Mouse (Mus musculus) ovary, postnatal 14 days (tissue): ENCODE measurements around the gene Tnni1.

Experiments
- DNase-seq: peaks from one replicate; pipeline ENCODE4 v3.0.0; 2022; ENCODE audit warnings: low spot score

Gene Tnni1

GRCm38 (mm10) chr1:135767324-135767890 lies 11.8 kb upstream of the Tnni1 start:
- DNase-seq, result no peak

GRCm38 (mm10) chr1:135768400-135768799 lies 10.8 kb upstream of the Tnni1 start:
- no peak for DNase-seq

DNA sequence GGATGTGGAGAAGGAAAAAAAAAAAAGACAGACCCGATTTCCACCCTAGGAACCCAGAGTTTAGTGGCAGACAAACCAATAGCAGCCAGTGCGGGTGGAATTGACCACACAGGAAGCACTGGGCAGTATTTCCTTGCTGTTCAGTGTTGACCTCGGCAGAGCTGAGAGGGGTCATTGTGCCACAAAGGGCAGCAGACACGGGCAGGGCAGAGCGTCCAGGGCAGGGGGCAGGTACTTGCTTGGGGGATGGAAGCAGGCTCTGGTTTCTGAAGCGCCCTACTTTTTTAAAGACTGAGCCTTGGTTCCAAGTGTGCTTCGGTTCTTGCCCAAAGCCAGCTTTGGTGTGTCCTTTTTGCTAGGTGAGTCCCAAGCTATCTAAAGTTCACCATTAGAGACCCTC lies 9.0 kb upstream of the Tnni1 start:
- DNase-seq, result no peak

DNA sequence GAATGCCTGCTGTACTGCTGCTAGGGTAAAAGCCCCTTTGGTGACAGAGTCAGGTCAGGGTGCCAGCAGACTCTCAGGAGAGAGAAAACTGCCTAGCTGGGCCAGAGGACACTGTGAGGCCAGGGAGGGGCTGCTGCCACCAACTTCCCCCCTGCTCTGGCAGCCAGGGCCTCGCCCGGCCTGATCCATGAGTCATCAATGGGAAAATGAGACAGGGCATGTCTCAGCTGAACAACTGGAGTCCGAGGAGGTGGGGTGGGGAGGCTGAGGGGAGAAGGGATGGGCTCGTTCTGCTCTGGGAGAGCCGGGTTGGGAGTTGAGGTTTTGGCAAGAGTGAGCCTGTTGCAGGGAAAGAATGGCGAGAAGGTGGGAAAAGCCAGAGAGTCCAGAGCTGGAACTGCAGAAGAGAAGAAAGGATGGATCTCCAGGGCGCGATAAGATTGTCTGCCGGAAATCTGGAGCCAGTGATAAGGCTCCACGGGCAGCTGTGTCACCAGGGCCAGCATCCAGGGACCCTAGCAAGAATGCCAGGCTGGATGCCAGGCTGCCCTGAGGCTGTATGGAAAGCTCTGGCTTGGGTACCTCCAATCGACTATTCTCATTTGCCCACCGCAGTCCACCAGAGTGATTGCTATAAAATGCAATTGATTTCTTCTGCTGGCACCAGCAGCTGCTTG lies 8.2 kb upstream of the Tnni1 start:
- DNase-seq, result no peak

DNA sequence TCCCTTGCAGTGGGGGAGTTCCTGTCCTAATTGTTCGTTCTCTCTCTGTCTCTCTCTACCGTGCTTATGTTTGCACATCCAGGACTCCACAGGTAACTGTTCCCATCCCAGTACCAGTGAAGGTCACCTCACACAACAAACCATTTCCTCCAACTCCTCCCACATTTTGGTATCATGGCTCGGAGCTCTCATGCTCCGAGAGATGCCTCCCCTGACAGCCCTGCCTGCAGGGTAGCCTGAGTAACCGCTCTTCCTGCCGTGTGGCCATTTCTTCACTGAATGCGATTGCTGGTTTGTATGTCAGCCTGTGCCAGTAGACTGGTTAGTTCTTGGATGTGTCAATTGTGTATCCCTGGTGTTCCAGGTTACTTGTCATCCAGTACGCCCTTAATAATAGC lies 7.7 kb upstream of the Tnni1 start:
- DNase-seq, result no peak

GRCm38 (mm10) chr1:135776596-135776995 lies 2.6 kb upstream of the Tnni1 start:
- no peak for DNase-seq

DNA sequence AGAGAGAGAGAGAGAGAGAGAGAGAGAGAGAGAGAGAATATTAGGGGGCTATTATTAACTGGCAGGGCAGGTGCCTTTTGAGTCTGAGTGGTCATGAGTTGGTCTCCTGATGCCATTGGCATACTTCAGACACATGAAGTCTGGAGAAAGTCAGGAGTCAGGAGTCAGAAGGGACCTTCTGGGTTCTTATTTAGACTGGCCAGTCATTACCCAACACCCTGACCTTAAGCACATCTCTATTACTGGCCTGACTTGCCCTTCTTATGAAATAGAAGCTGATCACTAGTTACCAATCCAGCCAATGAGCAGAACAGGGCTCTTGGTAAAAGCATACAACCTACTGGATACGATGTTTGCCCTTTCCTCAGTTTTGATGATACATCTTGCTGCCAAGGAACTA lies 2.2 kb upstream of the Tnni1 start:
- no peak for DNase-seq

- DNase-seq, result no peak
Measured at GRCm38 (mm10) chr1:135780649-135781048, 1.4 kb downstream of the Tnni1 start.

- peak; percentile 81 for DNase-seq
Measured at GRCm38 (mm10) chr1:135781220-135781619, 2.0 kb downstream of the Tnni1 start.

DNA sequence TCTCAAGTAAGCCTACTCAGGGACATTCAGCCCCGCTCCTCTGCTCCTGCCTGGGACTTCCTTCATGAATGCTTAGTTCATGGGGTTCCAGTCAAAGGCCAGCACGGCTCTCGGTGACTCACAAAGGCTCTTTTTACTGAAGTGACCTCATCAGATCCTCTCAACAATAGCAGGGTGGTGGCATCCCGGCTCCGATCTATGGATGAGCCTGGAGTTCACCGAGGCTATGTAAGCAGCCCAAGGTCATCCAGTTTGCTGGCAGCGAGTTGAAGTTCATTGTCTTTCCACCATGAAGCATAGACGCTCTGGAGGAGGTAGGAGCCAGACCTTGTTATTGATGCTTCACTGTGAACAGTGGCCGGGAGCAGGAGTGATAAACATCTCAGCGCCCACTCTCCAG lies 3.6 kb downstream of the Tnni1 start:
- no peak for DNase-seq

DNA sequence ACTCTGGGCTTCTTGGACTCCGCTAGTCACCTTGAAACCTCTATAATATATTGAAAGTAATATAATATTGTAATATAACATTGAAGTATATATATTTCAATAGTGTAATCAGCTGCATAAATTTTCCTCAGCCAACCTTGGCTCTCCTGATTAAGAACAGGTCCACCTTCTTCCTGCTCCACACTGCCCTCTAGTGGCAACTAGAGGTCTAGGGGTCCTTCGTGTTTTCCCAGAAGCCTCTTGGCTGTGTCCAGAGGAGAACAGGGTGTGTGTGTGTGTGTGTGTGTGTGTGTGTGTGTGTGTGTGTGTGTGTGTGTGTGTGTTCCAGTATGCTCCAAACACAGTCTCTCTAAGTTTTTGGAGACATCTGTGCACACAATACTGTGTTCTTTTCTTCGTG lies 8.6 kb downstream of the Tnni1 start:
- DNase-seq, result peak; percentile 86

- no peak for DNase-seq
Measured at GRCm38 (mm10) chr1:135788708-135789107, 9.5 kb downstream of the Tnni1 start.

DNA sequence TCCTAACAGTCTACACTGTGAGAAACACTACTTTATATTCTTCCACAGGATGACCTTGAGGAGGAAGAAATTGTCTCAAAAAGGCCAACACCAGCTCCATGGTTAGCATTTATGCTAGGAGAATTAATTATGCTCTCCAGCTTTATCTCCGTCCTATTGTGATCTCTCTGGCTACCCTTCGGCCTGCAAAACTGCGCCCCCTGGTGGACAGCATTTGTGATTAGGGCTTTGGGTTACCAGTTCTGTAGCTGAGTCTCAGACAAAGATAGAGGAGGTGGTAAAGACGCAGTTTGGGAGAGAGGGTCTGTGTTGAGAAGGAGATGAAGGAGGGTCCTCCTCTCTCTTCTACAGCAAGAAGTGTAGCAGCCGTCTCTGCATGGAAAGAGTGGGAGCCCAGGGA lies 10.6 kb downstream of the Tnni1 start:
- DNase-seq, result peak; percentile 57

DNA sequence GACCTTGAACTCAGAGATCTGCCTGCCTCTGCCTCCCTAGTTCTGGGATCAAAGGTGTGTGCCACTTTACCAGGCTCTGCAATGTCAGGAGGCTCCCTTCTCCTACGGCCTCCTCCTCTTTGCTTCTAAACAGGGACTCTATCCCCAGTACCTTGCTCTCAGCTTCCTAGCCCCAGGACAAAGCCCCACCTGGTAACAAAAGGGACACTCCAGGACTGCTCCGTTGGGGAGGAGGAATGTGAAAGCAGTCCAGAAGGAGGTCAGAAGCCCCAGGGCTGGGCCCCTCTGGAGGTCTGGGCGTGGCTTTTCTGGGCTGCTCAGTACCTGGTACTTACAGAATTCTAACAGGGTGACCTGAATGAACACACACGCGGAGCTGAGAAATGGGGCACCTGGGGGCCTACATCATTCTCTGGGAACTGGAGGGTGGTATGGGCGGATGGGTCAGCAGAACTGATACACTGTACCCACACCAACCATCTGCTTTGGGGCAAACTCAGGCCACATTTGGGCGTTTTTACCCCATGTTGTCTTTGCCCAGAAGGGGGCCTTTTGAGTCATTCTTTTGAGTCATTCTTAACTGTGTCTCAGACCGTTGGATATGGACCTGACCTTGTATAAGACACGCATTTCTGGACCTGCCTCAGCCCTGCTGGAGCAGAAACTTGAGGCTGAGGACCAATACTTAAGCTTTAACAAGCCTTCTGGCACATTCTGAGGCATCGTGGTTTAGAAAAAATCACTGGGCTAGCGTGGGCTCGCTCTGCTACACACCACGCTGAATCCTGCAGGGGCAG lies 13.1 kb downstream of the Tnni1 start:
- DNase-seq, result no peak

DNA sequence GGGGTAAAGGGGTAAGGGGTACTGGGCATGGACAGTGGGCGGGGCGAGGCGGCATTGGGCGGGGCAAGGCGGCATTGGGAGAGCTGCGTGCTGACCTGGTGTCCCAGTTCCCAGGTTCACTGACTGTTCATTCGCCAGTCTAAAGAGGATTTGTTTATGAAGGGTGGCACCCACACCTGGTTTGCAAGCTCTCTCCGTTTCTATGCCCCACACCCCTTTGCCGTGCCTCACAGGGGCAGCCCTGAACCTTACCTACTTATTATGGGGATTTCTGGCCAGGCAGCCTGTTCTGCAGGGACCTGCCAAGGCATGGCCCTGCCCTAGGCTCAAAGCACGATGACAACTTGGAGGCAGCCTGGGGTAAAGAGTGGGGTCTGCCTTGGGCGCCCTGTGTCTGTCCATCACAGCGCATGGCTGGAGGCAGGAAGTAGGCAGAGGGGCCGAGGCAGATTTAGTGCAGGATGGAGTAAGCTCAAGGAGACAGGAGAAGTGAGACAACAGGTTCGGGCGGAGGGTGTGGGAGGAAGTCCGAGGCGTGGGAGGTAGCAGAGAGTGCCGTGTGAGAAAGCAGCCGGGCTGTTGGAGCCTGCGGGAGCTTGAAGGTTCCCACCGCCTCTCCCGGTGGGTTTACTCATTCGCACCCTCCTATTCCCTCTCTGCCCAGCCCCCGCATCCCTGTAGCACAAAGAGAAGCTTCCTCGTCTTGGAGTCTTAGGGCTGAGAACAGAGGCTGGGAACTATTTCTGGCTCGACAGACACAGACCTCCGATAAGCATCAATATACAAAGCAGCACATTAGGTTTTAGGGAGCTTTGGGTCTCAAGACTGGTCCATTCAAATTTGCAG lies 14.4 kb downstream of the Tnni1 start:
- no peak for DNase-seq

- DNase-seq, result no peak
Measured at GRCm38 (mm10) chr1:135794216-135795134, 15.2 kb downstream of the Tnni1 start.

- no peak for DNase-seq
Measured at GRCm38 (mm10) chr1:135798492-135798891, 19.3 kb downstream of the Tnni1 start.

GRCm38 (mm10) chr1:135799109-135799627 lies 19.9 kb downstream of the Tnni1 start:
- no peak for DNase-seq

GRCm38 (mm10) chr1:135800192-135800950 lies 21.1 kb downstream of the Tnni1 start:
- no peak for DNase-seq

GRCm38 (mm10) chr1:135807546-135807945 lies 28.3 kb downstream of the Tnni1 start:
- DNase-seq, result no peak
